Mouse (Mus musculus): ENCODE data around the gene Ehmt1. TPM values are rescaled to one million over a fixed set of nuclear protein-coding genes. Genes with fewer than 3 reads are reported as not detected.
A peak's percentile ranks its signal among the peaks of the same experiment; 100 is the strongest.
"Not testable (repeated sequence)": the region's sequence is repeated elsewhere in the genome, so short reads cannot be mapped to it uniquely, and the experiment has no call there.

The Ehmt1 gene
- polyA plus RNA-seq, 1 experiment from 2014 or later = 12.3 TPM

DNA sequence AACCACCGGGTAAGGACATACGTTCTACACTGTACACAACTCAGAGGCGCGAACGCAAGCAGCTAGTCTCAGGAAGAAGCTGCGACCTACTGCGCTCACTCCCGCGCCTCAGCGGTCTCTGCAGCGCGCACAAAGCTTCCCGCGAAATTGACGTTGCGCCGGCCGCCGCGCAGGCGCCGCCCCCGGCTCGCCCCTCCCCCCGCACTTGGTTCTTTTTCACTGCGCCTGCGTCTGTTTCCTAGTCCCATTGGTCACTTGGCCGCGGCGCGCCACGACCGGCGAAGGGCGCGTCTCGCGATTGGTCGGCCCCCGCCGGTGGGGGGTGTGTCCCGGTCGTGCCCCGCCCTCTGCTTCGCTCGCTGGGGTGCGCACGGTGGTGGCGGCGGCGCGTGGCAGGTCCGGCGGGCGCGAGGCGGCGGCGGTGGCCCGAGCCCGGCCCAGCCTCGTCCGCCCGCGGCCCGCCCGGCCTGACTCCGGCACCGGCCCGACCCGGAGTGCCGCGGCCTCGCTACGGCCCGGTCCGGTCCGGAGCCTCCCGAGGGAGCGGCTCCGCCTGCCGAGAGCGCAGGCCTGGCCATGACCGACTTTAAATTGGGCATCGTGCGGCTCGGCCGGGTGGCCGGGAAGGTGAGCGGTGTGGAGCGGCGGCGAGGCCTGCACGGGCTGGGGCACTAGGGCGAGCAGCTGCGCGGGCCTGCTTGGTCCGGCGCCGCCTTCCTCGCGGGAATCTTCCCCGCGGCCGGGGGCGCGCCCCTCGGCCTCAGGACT lies 30.2 kb upstream of the Ehmt1 start, which contains the start of gene Zmynd19:
Gene Zmynd19 (plus strand): TSS at position 372 of the 768 bp plus-strand sequence.
- Histone ChIP-seq H3K4me2 (ENCODE audit: low read depth, low read length) (peak within 1 kb of the TSS; percentile 100), H3K36me3 (replicated peaks; ENCODE audit: insufficient read depth, low read length) (peaks cover 22% of the 10 kb centered on the region), H3K27me3 (ENCODE audit: insufficient read depth, low read length) (no peaks in the 10 kb centered on the region), H3K4me3 (ENCODE audit: low read depth, low read length) (peak within 1 kb of the TSS; percentile 94), H3K9me3 (ENCODE audit: low read length) (no peaks in the 10 kb centered on the region), H3K4me1 (ENCODE audit: insufficient read depth) (peaks cover 10% of the 10 kb centered on the region), H3K9ac (replicated peaks) (peak within 1 kb of the TSS; percentile 91), H3K27ac (ENCODE audit: low read depth) (peak within 1 kb of the TSS; percentile 80)
- peak; percentile 99 for DNase-seq
- ATAC-seq = peak; percentile 100
- 2% methylated on average over 84 of the region's 108 CpGs for WGBS (ENCODE audit: insufficient replicate concordance)
- TF ChIP-seq EP300 (IDR thresholded peaks at IDR 0.05; ENCODE audit: low read depth) (no peak), CTCF (IDR thresholded peaks at IDR 0.05; ENCODE audit: low read depth) (no peak)

DNA sequence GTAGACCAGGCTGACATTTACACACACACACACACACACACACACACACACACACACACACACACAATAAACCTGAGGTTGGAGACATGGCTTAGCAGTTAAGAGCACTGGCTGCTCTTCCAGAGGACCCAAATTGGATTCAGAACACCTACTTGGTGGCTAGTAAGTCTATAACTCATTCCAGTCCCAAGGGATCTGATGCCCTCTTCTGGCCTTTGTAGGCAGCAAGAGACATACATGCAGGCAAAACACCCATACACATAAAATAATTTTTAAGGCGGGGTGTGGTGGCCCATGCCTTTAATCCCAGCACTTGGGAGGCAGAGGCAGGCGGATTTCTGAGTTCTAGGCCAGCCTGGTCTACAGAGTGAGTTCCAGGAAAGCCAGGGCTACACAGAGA lies 24.9 kb upstream of the Ehmt1 start:
- peak; percentile 45; the same call in 1 of the 2 replicates for ATAC-seq
- not testable (repeated sequence) for H3K9me3 ChIP-seq (ENCODE audit: low read length)
- WGBS (ENCODE audit: insufficient replicate concordance) = 45% methylated on average over 2 of the region's 2 CpGs

DNA sequence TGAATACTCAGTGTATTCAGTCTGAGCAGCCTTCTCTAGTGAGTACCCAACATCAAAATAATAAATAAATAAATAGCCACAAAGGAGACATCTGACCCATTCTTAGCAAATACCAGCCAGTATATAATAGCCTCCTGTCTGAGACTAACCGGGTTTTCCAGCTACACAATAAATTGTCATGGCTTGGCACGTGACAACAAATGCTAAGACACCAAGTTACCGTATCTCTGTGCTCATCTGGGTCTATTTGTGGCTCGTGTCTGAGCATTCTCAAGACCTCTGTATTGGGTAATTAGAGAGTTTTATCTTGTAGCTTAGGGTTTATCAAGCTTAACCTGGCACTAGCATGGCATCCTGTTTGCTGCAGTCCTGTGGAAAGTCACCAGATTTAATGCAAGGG lies 22.7 kb upstream of the Ehmt1 start:
- no peak overlapping the region for H3K4me3 ChIP-seq (ENCODE audit: low read depth, low read length)
- 56% methylated on average over 4 of the region's 4 CpGs for WGBS (ENCODE audit: insufficient replicate concordance)
- H3K27me3 ChIP-seq (ENCODE audit: insufficient read depth, low read length) = no peaks in the 10 kb centered on the region
- H3K9me3 ChIP-seq (ENCODE audit: low read length) = no peaks in the 10 kb centered on the region
- H3K4me1 ChIP-seq (ENCODE audit: insufficient read depth) = no peaks in the 10 kb centered on the region
- TF ChIP-seq CTCF (IDR thresholded peaks at IDR 0.05; ENCODE audit: low read depth) (no peak), EP300 (IDR thresholded peaks at IDR 0.05; ENCODE audit: low read depth) (no peak)
- no peak overlapping the region for H3K27ac ChIP-seq (ENCODE audit: low read depth)
- ATAC-seq (no peak), DNase-seq (no peak)
- H3K9ac ChIP-seq (replicated peaks) = no peak overlapping the region
- H3K4me2 ChIP-seq (ENCODE audit: low read depth, low read length) = no peak overlapping the region
- H3K36me3 ChIP-seq (replicated peaks; ENCODE audit: insufficient read depth, low read length) = no peaks in the 10 kb centered on the region

More for the DNA sequence above, 24.9 kb upstream of the Ehmt1 start:
- TF ChIP-seq CTCF (IDR thresholded peaks at IDR 0.05; ENCODE audit: low read depth) = peak; percentile 68
- not testable (repeated sequence) for H3K27ac ChIP-seq (ENCODE audit: low read depth); H3K27me3 ChIP-seq (ENCODE audit: insufficient read depth, low read length); H3K4me3 ChIP-seq (ENCODE audit: low read depth, low read length); H3K9ac ChIP-seq (replicated peaks); H3K36me3 ChIP-seq (replicated peaks; ENCODE audit: insufficient read depth, low read length); DNase-seq; H3K4me2 ChIP-seq (ENCODE audit: low read depth, low read length); H3K4me1 ChIP-seq (ENCODE audit: insufficient read depth)

DNA sequence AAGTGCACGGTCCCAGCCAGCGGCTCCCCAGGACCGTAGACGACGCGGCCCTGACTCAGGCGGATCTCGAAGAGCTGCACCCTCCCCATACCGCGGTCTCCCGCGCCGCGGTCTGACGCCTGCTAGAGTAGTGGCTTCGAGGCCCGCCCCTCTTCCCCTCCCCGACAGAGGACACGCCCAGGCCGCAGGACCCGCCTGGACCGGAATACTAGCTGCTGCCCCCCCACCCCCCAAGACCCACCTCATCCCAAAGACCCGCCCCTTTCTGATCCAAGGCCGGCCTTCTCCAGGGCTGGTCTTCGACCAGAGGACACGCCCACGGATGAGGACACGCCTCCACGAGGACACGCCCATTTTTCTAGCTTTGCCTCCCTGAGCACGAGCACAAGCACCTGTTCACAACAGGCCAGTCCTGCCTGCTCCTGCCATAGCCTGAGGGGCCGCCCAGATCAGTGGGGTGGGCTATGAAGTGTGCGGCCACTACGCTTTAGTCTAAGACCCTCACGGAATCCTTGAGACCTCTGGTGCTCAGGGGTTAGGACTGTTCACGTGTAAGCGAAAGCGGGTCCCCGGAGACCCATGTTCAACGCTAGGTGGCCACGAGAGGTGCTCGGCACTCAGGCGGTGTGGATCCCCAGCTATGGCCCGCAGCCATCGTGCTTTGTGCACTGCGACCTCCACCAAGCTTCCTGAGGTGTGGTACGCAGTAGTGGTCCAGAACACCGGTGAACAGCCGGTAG lies 15.8 kb upstream of the Ehmt1 start, which contains the start of gene Arrdc1:
Gene Arrdc1 (minus strand): TSS at position 196 of the 740 bp plus-strand sequence.
- under 1% methylated on average over 48 of the region's 49 CpGs for WGBS (ENCODE audit: insufficient replicate concordance)
- TF ChIP-seq CTCF (IDR thresholded peaks at IDR 0.05; ENCODE audit: low read depth) (peak; percentile 78), EP300 (IDR thresholded peaks at IDR 0.05; ENCODE audit: low read depth) (no peak)
- H3K4me3 ChIP-seq (ENCODE audit: low read depth, low read length) = peak within 1 kb of the TSS; percentile 76
- no peaks in the 10 kb centered on the region for H3K36me3 ChIP-seq (replicated peaks; ENCODE audit: insufficient read depth, low read length)
- H3K27ac ChIP-seq (ENCODE audit: low read depth) = peak within 1 kb of the TSS; percentile 89
- DNase-seq = peak; percentile 96
- peak within 1 kb of the TSS; percentile 83 for H3K9ac ChIP-seq (replicated peaks)
- H3K4me1 ChIP-seq (ENCODE audit: insufficient read depth) = peaks cover 18% of the 10 kb centered on the region
- H3K4me2 ChIP-seq (ENCODE audit: low read depth, low read length) = peak within 1 kb of the TSS; percentile 96
- no peaks in the 10 kb centered on the region for H3K9me3 ChIP-seq (ENCODE audit: low read length)
- H3K27me3 ChIP-seq (ENCODE audit: insufficient read depth, low read length) = no peaks in the 10 kb centered on the region
- peak; percentile 91 for ATAC-seq

DNA sequence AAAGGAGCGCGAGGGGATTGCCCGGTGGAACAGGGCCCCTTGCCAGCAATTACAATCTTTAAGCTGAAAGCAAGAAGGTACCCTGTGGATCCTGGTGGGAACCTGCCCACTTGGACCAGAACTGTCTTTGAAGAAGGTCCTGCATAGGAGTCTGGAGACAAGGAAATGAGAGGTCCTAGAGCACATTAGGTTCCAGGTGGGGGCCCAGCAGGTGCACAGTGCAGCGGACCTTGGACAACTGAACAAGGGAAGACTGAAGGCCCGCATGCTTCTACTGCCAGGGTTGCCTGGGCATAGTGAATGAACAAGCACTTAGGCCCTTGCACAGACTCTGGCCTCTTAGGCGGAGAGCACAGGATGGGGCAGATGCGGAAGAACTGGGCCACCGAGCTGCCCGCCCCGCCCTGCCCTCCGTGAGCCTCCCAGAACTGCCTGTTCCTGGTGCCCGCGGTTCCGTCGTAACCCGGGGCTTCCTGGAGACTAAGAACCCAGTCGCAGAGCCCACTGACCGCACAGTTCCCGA lies 15.1 kb upstream of the Ehmt1 start:
- ATAC-seq (peak; percentile 62), DNase-seq (no peak)
- Histone ChIP-seq H3K27ac (ENCODE audit: low read depth) (peak overlapping the region; percentile 89), H3K36me3 (replicated peaks; ENCODE audit: insufficient read depth, low read length) (no peaks in the 10 kb centered on the region), H3K4me1 (ENCODE audit: insufficient read depth) (peaks cover 18% of the 10 kb centered on the region), H3K9ac (replicated peaks) (peak overlapping the region; percentile 83), H3K4me2 (ENCODE audit: low read depth, low read length) (peak overlapping the region; percentile 96), H3K27me3 (ENCODE audit: insufficient read depth, low read length) (no peaks in the 10 kb centered on the region), H3K4me3 (ENCODE audit: low read depth, low read length) (peak overlapping the region; percentile 76), H3K9me3 (ENCODE audit: low read length) (no peaks in the 10 kb centered on the region)
- TF ChIP-seq CTCF (IDR thresholded peaks at IDR 0.05; ENCODE audit: low read depth) (no peak), EP300 (IDR thresholded peaks at IDR 0.05; ENCODE audit: low read depth) (no peak)
- 7% methylated on average over 19 of the region's 19 CpGs for WGBS (ENCODE audit: insufficient replicate concordance)

DNA sequence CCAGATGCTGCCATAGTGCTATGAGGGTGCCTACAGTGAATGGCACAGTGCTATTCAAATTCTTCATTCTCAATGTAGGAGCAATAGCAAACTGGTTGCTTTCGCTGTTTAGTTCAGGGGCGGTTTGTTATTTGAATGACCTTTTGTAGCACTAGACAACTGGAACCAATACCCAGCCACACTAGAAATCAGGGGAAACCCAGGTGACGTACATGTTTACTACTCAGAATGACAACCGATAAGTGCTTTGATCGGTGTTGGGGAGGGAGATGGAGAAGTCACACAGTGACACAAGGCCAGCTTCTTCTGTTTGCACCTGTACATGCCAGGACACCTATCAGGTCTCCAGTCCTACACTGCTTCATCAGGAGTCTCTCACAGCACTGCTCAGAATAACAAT lies 10.2 kb upstream of the Ehmt1 start:
- no peaks in the 10 kb centered on the region for H3K27me3 ChIP-seq (ENCODE audit: insufficient read depth, low read length)
- H3K4me2 ChIP-seq (ENCODE audit: low read depth, low read length) = no peak overlapping the region
- no peak overlapping the region for H3K27ac ChIP-seq (ENCODE audit: low read depth)
- ATAC-seq (no peak), DNase-seq (no peak)
- no peak for TF ChIP-seq EP300 (IDR thresholded peaks at IDR 0.05; ENCODE audit: low read depth)
- TF ChIP-seq CTCF (IDR thresholded peaks at IDR 0.05; ENCODE audit: low read depth) = no peak
- no peak overlapping the region for H3K9ac ChIP-seq (replicated peaks)
- H3K4me1 ChIP-seq (ENCODE audit: insufficient read depth) = peaks cover 18% of the 10 kb centered on the region
- 88% methylated on average over 5 of the region's 5 CpGs for WGBS (ENCODE audit: insufficient replicate concordance)
- no peak overlapping the region for H3K4me3 ChIP-seq (ENCODE audit: low read depth, low read length)
- peaks cover 3% of the 10 kb centered on the region; the same call in 1 of the 2 replicates for H3K36me3 ChIP-seq (replicated peaks; ENCODE audit: insufficient read depth, low read length)
- no peaks in the 10 kb centered on the region for H3K9me3 ChIP-seq (ENCODE audit: low read length)

Measured in liver, postnatal 0 days (tissue).